Mouse (Mus musculus): Measurements from ENCODE around the gene Syt1. TPM values are rescaled to one million over a fixed set of nuclear protein-coding genes. Genes with fewer than 3 reads are reported as not detected.

The Syt1 gene
- polyA plus RNA-seq, 1 experiment from 2014 or later = 0.96 TPM

DNA sequence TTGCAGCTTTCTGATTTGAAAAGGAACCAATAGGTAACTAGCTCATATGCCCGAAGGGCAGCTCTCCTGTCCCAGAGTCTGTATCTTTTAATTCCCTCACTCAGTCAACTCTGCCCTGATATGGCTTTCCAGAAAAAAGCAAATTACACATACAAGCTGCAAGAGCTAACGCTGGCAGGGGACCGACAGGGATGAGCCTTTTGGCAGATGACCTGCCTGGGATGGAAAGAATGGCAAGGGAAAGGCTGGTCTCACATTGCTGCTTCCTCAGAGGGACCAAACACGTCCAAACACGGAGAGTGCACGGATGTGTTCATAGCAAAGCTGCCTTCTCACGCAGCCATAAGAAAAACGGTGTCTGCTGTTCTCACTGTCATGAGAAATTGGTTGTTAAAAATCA lies 58.6 kb downstream of the Syt1 start:
- Histone ChIP-seq H3K36me3 (no peaks in the 10 kb centered on the region), H3K9me3 (no peaks in the 10 kb centered on the region), H3K4me2 (no peak overlapping the region), H3K27me3 (no peaks in the 10 kb centered on the region), H3K4me1 (no peaks in the 10 kb centered on the region), H3K27ac (no peak overlapping the region), H3K4me3 (no peak overlapping the region), H3K9ac (no peak overlapping the region)
- WGBS = 73% methylated on average over 8 of the region's 8 CpGs
- no peak for ATAC-seq (ENCODE audit: borderline replicate concordance, extremely low read depth, low FRiP score, low TSS enrichment)

DNA sequence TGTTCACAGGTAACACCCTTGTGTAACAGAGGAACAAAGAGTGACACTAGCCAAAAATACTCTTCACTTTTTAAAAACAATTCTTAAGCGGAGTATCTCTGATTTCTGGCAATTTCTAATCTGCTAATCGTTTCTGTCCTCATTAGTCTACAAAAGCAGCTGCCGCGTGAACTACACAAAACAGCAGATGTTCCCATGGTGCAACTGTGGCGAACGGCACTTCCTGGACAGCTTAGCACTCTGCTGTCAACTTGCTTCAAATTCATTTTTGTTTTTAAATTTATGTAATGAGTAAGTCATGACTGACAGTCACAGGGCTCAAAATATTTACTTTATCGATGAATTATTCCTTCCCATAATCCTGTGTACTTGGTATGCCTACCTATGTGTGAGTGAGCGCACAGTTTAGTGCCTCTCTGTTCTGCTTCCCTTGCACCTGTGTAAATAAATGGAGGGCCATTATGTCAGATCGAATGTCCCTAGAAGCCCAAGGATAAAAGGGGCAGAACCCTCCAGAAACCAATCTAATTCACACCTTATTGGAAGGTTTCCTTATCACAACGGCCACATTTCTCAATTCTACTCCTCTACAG lies 73.8 kb downstream of the Syt1 start:
- no peak overlapping the region for H3K4me3 ChIP-seq
- 64% methylated on average over 10 of the region's 10 CpGs for WGBS
- H3K9ac ChIP-seq = no peak overlapping the region
- H3K4me2 ChIP-seq = no peak overlapping the region
- no peaks in the 10 kb centered on the region for H3K9me3 ChIP-seq
- no peaks in the 10 kb centered on the region for H3K4me1 ChIP-seq
- no peaks in the 10 kb centered on the region for H3K27me3 ChIP-seq
- no peaks in the 10 kb centered on the region for H3K36me3 ChIP-seq
- H3K27ac ChIP-seq = no peak overlapping the region
- no peak for ATAC-seq (ENCODE audit: borderline replicate concordance, extremely low read depth, low FRiP score, low TSS enrichment)

DNA sequence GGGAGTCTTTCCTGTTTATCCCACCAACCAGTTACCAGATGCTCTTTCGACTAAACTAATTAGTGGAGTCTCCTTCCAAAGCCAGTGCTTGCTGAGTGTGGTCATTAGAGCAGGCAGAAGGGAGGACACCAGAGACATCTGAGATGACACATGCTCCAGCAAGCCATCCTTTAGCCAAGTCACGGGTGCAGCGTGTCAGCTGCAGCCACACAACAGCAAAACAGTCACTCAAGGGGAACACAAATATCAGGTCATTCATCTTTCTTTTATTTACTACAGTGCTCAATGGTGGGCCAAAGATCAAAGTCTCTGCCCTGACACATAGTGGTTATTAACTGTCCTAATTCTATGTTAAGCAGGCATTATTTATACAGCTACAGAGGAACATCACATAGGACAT lies 80.5 kb downstream of the Syt1 start:
- Histone ChIP-seq H3K27ac (no peak overlapping the region), H3K4me1 (no peaks in the 10 kb centered on the region), H3K27me3 (no peaks in the 10 kb centered on the region), H3K9ac (no peak overlapping the region), H3K9me3 (no peaks in the 10 kb centered on the region), H3K36me3 (no peaks in the 10 kb centered on the region), H3K4me2 (no peak overlapping the region), H3K4me3 (no peak overlapping the region)
- peak; percentile 95 for ATAC-seq (ENCODE audit: borderline replicate concordance, extremely low read depth, low FRiP score, low TSS enrichment)
- 38% methylated on average over 3 of the region's 3 CpGs for WGBS

DNA sequence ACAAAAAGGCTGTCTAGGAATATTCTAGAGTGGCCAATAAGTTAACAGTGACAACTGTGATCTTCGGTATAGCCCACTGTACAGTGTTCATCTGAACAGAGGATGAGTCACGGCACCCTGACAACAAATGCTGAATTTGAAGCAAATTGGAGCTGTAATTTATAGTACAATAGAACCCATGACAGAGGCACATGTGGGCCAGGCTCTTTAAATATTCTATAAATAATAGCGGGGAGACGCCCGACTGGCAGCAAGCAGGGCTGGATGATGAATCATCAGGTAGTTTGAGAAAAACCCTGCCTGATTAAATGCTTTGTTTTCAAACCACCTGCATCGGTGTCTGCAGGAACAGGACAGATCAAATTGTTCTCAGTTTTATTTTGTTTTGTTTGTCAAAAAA lies 81.1 kb downstream of the Syt1 start:
- H3K27me3 ChIP-seq = no peaks in the 10 kb centered on the region
- no peaks in the 10 kb centered on the region for H3K9me3 ChIP-seq
- H3K9ac ChIP-seq = no peak overlapping the region
- no peaks in the 10 kb centered on the region for H3K36me3 ChIP-seq
- no peak overlapping the region for H3K4me2 ChIP-seq
- no peaks in the 10 kb centered on the region for H3K4me1 ChIP-seq
- no peak for ATAC-seq (ENCODE audit: borderline replicate concordance, extremely low read depth, low FRiP score, low TSS enrichment)
- 71% methylated on average over 6 of the region's 6 CpGs for WGBS
- no peak overlapping the region for H3K27ac ChIP-seq
- no peak overlapping the region for H3K4me3 ChIP-seq

DNA sequence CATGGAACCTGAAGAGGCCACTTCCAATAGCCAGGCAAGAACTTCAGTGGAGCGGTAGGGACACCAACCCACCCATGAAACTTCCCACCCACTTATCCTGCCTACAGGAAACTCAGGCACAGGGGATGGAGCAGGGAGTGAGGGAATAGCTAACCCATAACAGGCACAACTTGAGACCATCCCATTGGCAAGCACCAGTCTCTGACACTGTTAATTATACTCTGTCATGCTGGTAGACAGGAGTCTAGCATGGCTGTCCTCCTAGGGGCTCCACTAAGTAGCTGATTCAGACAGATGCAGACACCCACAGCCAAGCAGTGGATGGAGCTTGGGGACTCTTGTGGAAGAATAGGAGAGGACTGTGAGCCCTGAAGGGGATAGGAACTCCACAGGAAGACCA lies 105.5 kb downstream of the Syt1 start:
- no peak for ATAC-seq (ENCODE audit: borderline replicate concordance, extremely low read depth, low FRiP score, low TSS enrichment)
- no peaks in the 10 kb centered on the region for H3K36me3 ChIP-seq
- H3K4me2 ChIP-seq = no peak overlapping the region
- no peak overlapping the region for H3K27ac ChIP-seq
- no peak overlapping the region for H3K4me3 ChIP-seq
- no peaks in the 10 kb centered on the region for H3K4me1 ChIP-seq
- no peaks in the 10 kb centered on the region for H3K9me3 ChIP-seq
- H3K27me3 ChIP-seq = no peaks in the 10 kb centered on the region
- no peak overlapping the region for H3K9ac ChIP-seq
- WGBS = 100% methylated on average over 1 of the region's 1 CpGs

DNA sequence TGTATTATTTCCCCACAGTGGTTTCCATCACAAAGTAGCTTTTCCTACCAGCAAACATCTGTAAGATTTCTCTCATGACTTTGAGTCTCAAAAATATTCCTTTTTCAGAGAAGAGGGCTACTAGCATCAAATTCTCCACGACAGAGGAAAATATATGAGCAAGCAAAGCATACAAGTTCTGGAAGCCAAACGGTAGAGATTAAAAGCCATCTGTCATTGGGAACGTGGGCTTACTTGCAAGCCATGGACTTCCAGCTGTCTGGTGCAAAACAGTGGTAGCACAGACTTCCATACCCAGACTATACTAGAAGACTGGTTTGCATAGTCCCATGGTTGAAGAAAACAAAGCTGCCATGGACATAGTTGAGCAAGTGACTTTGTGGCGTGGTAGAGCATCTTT lies 106.4 kb downstream of the Syt1 start:
- H3K4me3 ChIP-seq = no peak overlapping the region
- no peak overlapping the region for H3K9ac ChIP-seq
- ATAC-seq (ENCODE audit: borderline replicate concordance, extremely low read depth, low FRiP score, low TSS enrichment) = no peak
- H3K36me3 ChIP-seq = no peaks in the 10 kb centered on the region
- no peaks in the 10 kb centered on the region for H3K9me3 ChIP-seq
- no peaks in the 10 kb centered on the region for H3K4me1 ChIP-seq
- no peak overlapping the region for H3K27ac ChIP-seq
- no peak overlapping the region for H3K4me2 ChIP-seq
- H3K27me3 ChIP-seq = no peaks in the 10 kb centered on the region
- WGBS = 55% methylated on average over 4 of the region's 4 CpGs

DNA sequence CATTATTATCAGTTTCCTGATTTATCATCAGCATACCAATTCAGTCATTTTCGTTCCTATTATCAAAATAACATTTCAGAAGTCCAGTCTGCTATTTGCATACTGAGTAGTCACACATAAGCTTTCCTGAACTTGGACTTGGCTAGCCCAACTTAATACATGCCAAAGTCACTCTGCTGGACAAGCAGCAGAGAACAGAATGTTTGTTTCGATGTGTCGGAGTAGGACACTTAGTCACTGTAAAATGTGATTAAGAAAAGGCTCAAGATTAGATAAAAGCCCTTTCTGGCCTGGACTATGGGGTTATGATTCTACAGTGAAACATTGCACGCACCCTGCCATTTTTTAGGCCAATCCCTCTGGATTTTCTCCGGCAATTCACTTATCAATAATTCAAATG lies 114.3 kb downstream of the Syt1 start:
- H3K9me3 ChIP-seq = no peaks in the 10 kb centered on the region
- no peaks in the 10 kb centered on the region for H3K36me3 ChIP-seq
- no peaks in the 10 kb centered on the region for H3K4me1 ChIP-seq
- H3K4me3 ChIP-seq = no peak overlapping the region
- H3K27ac ChIP-seq = no peak overlapping the region
- no peaks in the 10 kb centered on the region for H3K27me3 ChIP-seq
- H3K9ac ChIP-seq = no peak overlapping the region
- no peak for ATAC-seq (ENCODE audit: borderline replicate concordance, extremely low read depth, low FRiP score, low TSS enrichment)
- 72% methylated on average over 5 of the region's 5 CpGs for WGBS
- H3K4me2 ChIP-seq = no peak overlapping the region

DNA sequence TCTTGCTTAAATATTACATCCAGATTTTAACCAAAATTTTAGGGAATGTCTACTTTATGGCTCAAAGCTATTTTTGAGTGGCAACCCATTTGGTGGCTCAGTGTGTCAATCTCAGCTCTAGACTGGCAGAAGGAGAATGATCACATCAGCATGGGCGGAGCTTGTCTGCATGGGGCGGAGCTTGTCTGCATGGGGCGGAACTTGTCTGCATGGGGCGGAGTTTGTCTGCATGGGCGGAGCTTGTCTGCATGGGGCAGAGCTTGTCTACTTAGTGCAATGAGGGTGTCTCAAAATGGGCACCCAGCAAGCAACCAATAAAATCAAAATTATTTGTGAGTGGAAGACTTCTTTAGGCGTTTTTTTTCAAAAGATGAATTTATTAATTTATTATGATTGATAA lies 117.5 kb downstream of the Syt1 start:
- no peak overlapping the region for H3K4me3 ChIP-seq
- H3K9ac ChIP-seq = no peak overlapping the region
- 94% methylated on average over 6 of the region's 6 CpGs for WGBS
- no peaks in the 10 kb centered on the region for H3K36me3 ChIP-seq
- H3K4me1 ChIP-seq = no peaks in the 10 kb centered on the region
- no peak overlapping the region for H3K27ac ChIP-seq
- no peak overlapping the region for H3K4me2 ChIP-seq
- no peak for ATAC-seq (ENCODE audit: borderline replicate concordance, extremely low read depth, low FRiP score, low TSS enrichment)
- H3K27me3 ChIP-seq = no peaks in the 10 kb centered on the region
- no peaks in the 10 kb centered on the region for H3K9me3 ChIP-seq

DNA sequence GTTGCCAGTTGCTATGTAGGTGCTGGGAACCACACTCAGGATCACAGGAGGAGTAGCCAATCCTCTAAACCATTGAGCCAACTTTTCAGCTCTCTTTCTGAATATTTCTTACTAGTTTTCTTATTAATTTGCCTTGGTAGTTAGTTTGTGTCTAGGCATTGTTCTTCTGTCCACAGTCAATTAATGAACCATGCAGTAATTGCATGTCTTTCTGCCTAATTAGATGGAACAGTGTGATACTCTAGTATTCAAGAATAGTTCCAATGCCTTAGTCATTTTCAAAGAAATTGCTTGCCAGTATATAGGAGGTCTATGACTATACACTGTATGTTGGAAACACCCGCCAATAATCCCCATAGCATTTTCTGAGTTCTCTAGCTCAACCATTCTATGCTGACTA lies 118.3 kb downstream of the Syt1 start:
- Histone ChIP-seq H3K9ac (no peak overlapping the region), H3K4me1 (no peaks in the 10 kb centered on the region), H3K4me2 (no peak overlapping the region), H3K27ac (no peak overlapping the region), H3K9me3 (no peaks in the 10 kb centered on the region), H3K4me3 (no peak overlapping the region), H3K36me3 (no peaks in the 10 kb centered on the region), H3K27me3 (no peaks in the 10 kb centered on the region)
- ATAC-seq (ENCODE audit: borderline replicate concordance, extremely low read depth, low FRiP score, low TSS enrichment) = no peak
- WGBS = 77% methylated on average over 1 of the region's 1 CpGs

DNA sequence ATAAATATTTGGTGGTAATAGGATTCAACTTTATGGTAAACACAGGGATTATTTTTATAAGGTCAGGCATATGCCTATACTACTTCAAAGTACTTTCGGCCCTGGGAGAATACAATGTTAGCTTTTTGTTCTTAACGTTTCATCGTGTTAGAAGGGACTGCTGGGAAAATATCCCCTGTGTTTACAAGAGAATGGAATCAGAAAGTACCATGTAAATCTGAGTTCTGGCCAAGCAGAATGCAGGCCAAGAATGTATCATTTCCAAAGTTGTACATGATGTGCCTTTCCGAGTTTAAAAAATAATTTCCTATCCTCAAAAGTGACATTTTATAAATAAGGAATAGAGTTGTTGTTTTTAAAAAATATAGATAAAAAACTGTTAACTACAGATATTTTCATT lies 121.7 kb downstream of the Syt1 start:
- no peak overlapping the region for H3K27ac ChIP-seq
- H3K36me3 ChIP-seq = no peaks in the 10 kb centered on the region
- no peak overlapping the region for H3K4me2 ChIP-seq
- H3K9ac ChIP-seq = no peak overlapping the region
- no peaks in the 10 kb centered on the region for H3K27me3 ChIP-seq
- no peaks in the 10 kb centered on the region for H3K9me3 ChIP-seq
- WGBS = 33% methylated on average over 4 of the region's 4 CpGs
- peak; percentile 64; the same call in 1 of the 2 replicates for ATAC-seq (ENCODE audit: borderline replicate concordance, extremely low read depth, low FRiP score, low TSS enrichment)
- no peak overlapping the region for H3K4me3 ChIP-seq
- no peaks in the 10 kb centered on the region for H3K4me1 ChIP-seq

DNA sequence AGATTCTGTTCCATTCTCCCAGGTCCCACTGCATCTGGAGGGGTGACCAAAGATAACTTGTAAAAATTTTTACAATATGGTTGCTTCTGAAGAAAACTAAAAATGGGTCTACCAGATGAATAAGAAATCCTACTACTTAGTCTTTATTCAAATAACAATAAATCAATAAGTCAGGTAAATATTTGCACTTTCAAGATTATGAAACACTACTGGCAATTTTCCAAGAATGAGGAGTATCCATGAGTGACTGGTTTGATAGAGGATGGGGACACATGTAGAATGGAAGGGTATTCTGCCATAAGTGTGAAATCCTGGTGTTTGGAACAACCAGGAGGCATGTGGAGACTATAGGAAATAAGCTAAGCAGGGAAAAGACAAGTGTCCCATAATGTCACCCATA lies 124.0 kb downstream of the Syt1 start:
- H3K4me2 ChIP-seq = no peak overlapping the region
- H3K9ac ChIP-seq = no peak overlapping the region
- no peaks in the 10 kb centered on the region for H3K9me3 ChIP-seq
- no peaks in the 10 kb centered on the region for H3K27me3 ChIP-seq
- no peak for ATAC-seq (ENCODE audit: borderline replicate concordance, extremely low read depth, low FRiP score, low TSS enrichment)
- no peak overlapping the region for H3K27ac ChIP-seq
- H3K4me3 ChIP-seq = no peak overlapping the region
- no peaks in the 10 kb centered on the region for H3K4me1 ChIP-seq
- H3K36me3 ChIP-seq = no peaks in the 10 kb centered on the region

DNA sequence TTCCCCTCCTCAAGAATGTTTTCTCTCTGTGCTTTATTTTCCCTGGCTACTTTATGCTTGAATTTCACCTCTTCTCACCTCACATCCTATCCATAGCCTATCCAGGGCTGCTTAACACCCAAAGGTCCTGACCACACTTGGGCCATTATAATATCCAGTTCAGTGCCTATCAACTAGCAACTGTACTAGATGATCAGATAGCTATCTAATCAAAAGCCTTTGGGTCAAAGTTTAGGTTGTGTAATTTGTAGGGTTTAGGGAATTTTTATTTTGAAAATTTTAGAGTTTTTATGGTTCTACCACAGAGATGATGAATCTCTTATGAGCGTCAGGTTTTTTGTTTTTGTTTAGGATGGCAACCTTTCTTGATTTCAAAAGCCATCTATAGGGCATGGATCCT lies 125.0 kb downstream of the Syt1 start:
- Histone ChIP-seq H3K27me3 (no peaks in the 10 kb centered on the region), H3K4me3 (no peak overlapping the region), H3K4me1 (no peaks in the 10 kb centered on the region), H3K4me2 (no peak overlapping the region), H3K27ac (no peak overlapping the region), H3K9ac (no peak overlapping the region), H3K9me3 (no peaks in the 10 kb centered on the region), H3K36me3 (no peaks in the 10 kb centered on the region)
- 83% methylated on average over 1 of the region's 1 CpGs for WGBS
- no peak for ATAC-seq (ENCODE audit: borderline replicate concordance, extremely low read depth, low FRiP score, low TSS enrichment)

DNA sequence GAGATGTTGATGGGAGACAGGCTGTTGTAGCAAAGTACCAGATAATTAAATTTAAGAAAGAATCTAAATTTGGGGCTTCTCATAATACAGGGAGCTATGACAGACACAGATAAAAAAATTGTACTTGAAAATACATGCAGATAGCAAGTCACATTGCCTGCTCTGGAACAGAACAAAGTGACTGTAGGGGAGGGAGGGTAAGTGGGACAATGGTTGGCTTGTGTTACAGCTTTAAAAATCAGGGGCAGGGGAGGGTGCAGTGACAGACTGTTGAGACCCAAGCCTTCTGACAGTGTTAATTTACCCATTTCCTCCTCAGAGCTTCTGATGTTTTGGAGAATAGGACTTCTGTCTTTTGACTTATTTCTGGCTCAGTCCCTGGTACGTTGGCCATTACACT lies 126.3 kb downstream of the Syt1 start:
- H3K4me3 ChIP-seq = no peak overlapping the region
- no peaks in the 10 kb centered on the region for H3K9me3 ChIP-seq
- H3K36me3 ChIP-seq = no peaks in the 10 kb centered on the region
- H3K9ac ChIP-seq = no peak overlapping the region
- no peak overlapping the region for H3K4me2 ChIP-seq
- no peak for ATAC-seq (ENCODE audit: borderline replicate concordance, extremely low read depth, low FRiP score, low TSS enrichment)
- H3K4me1 ChIP-seq = no peaks in the 10 kb centered on the region
- H3K27me3 ChIP-seq = no peaks in the 10 kb centered on the region
- 48% methylated on average over 1 of the region's 1 CpGs for WGBS
- H3K27ac ChIP-seq = no peak overlapping the region

Measured in lung, embryonic 15.5 days (tissue).